Mouse (Mus musculus): ENCODE measurements around the gene Zfp747. TPM values are rescaled to one million over a fixed set of nuclear protein-coding genes. Genes with fewer than 3 reads are reported as not detected.
A peak's percentile ranks its signal among the peaks of the same experiment; 100 is the strongest.
"Not testable (repeated sequence)": the region's sequence is repeated elsewhere in the genome, so short reads cannot be mapped to it uniquely, and the experiment has no call there.

The Zfp747 gene
- polyA plus RNA-seq, 1 experiment from 2014 or later: 5.5 TPM

- no peak overlapping the region for H3K27ac ChIP-seq
- TF ChIP-seq CTCF (IDR thresholded peaks at IDR 0.05; ENCODE audit: low read depth): no peak
- WGBS: 87% methylated on average over 8 of the region's 8 CpGs
- no peaks in the 10 kb centered on the region for H3K27me3 ChIP-seq (ENCODE audit: insufficient read depth, low read length)
- no peak for DNase-seq (ENCODE audit: low spot score)
- H3K4me3 ChIP-seq (replicated peaks; ENCODE audit: low read depth, low read length): peak overlapping the region; percentile 66
- peaks cover 10% of the 10 kb centered on the region for H3K4me1 ChIP-seq (replicated peaks; ENCODE audit: insufficient read depth, low read length)
- H3K4me2 ChIP-seq (ENCODE audit: low read length): peak overlapping the region; percentile 90
- no peak for ATAC-seq (replicated peaks; ENCODE audit: low FRiP score, low read depth)
- no peaks in the 10 kb centered on the region for H3K36me3 ChIP-seq (ENCODE audit: insufficient read depth, low read length)
- peak overlapping the region; percentile 80; the same call in 1 of the 2 replicates for H3K9ac ChIP-seq (ENCODE audit: low read depth, low read length)
- no peaks in the 10 kb centered on the region for H3K9me3 ChIP-seq (replicated peaks; ENCODE audit: low read length)
Measured at GRCm38 (mm10) chr7:127392251-127392824, 16.5 kb upstream of the Zfp747 start.

GRCm38 (mm10) chr7:127391538-127391937 is 15.7 kb upstream of the Zfp747 start:
- no peak overlapping the region for H3K4me3 ChIP-seq (replicated peaks; ENCODE audit: low read depth, low read length)
- no peak for ATAC-seq (replicated peaks; ENCODE audit: low FRiP score, low read depth)
- no peaks in the 10 kb centered on the region for H3K27me3 ChIP-seq (ENCODE audit: insufficient read depth, low read length)
- no peak for DNase-seq (ENCODE audit: low spot score)
- no peaks in the 10 kb centered on the region for H3K9me3 ChIP-seq (replicated peaks; ENCODE audit: low read length)
- TF ChIP-seq CTCF (IDR thresholded peaks at IDR 0.05; ENCODE audit: low read depth): no peak
- H3K27ac ChIP-seq: no peak overlapping the region
- H3K4me1 ChIP-seq (replicated peaks; ENCODE audit: insufficient read depth, low read length): peaks cover 10% of the 10 kb centered on the region
- WGBS: 96% methylated on average over 16 of the region's 16 CpGs
- no peak overlapping the region for H3K4me2 ChIP-seq (ENCODE audit: low read length)
- H3K36me3 ChIP-seq (ENCODE audit: insufficient read depth, low read length): no peaks in the 10 kb centered on the region
- H3K9ac ChIP-seq (ENCODE audit: low read depth, low read length): no peak overlapping the region

GRCm38 (mm10) chr7:127390306-127390705 is 14.5 kb upstream of the Zfp747 start:
- ATAC-seq (replicated peaks; ENCODE audit: low FRiP score, low read depth) (no peak), DNase-seq (ENCODE audit: low spot score) (no peak)
- Histone ChIP-seq H3K4me2 (ENCODE audit: low read length) (no peak overlapping the region), H3K9me3 (replicated peaks; ENCODE audit: low read length) (no peaks in the 10 kb centered on the region), H3K9ac (ENCODE audit: low read depth, low read length) (no peak overlapping the region), H3K36me3 (ENCODE audit: insufficient read depth, low read length) (no peaks in the 10 kb centered on the region), H3K4me3 (replicated peaks; ENCODE audit: low read depth, low read length) (no peak overlapping the region), H3K27me3 (ENCODE audit: insufficient read depth, low read length) (no peaks in the 10 kb centered on the region), H3K4me1 (replicated peaks; ENCODE audit: insufficient read depth, low read length) (peaks cover 10% of the 10 kb centered on the region), H3K27ac (no peak overlapping the region)
- 66% methylated on average over 7 of the region's 7 CpGs for WGBS
- TF ChIP-seq CTCF (IDR thresholded peaks at IDR 0.05; ENCODE audit: low read depth): no peak

- H3K9me3 ChIP-seq (replicated peaks; ENCODE audit: low read length); DNase-seq (ENCODE audit: low spot score); H3K36me3 ChIP-seq (ENCODE audit: insufficient read depth, low read length); H3K27me3 ChIP-seq (ENCODE audit: insufficient read depth, low read length); H3K4me3 ChIP-seq (replicated peaks; ENCODE audit: low read depth, low read length); H3K4me1 ChIP-seq (replicated peaks; ENCODE audit: insufficient read depth, low read length); ATAC-seq (replicated peaks; ENCODE audit: low FRiP score, low read depth); H3K27ac ChIP-seq; H3K9ac ChIP-seq (ENCODE audit: low read depth, low read length); H3K4me2 ChIP-seq (ENCODE audit: low read length): not testable (repeated sequence)
Measured at GRCm38 (mm10) chr7:127388201-127388600, 12.4 kb upstream of the Zfp747 start.

GRCm38 (mm10) chr7:127386641-127387392 is 11.0 kb upstream of the Zfp747 start, which contains the start of gene 9130019O22Rik:
TSS of gene 9130019O22Rik (minus strand) at chr7:127387166.
- DNase-seq (ENCODE audit: low spot score): peak; percentile 93
- Histone ChIP-seq H3K4me1 (replicated peaks; ENCODE audit: insufficient read depth, low read length) (no peaks in the 10 kb centered on the region), H3K9ac (ENCODE audit: low read depth, low read length) (peak within 1 kb of the TSS; percentile 65), H3K4me3 (replicated peaks; ENCODE audit: low read depth, low read length) (peak within 1 kb of the TSS; percentile 49), H3K36me3 (ENCODE audit: insufficient read depth, low read length) (0 out of 2 replicates have a peak, but pooled peaks cover 3% of the 10 kb centered on the region), H3K27me3 (ENCODE audit: insufficient read depth, low read length) (no peaks in the 10 kb centered on the region), H3K27ac (0 out of 2 replicates have a peak within 1 kb of the TSS, but pooled peaks have one; percentile 50), H3K4me2 (ENCODE audit: low read length) (peak within 1 kb of the TSS; percentile 71), H3K9me3 (replicated peaks; ENCODE audit: low read length) (no peaks in the 10 kb centered on the region)
- ATAC-seq (replicated peaks; ENCODE audit: low FRiP score, low read depth): peak; percentile 82
- no peak for TF ChIP-seq CTCF (IDR thresholded peaks at IDR 0.05; ENCODE audit: low read depth)
- WGBS: 20% methylated on average over 38 of the region's 38 CpGs

GRCm38 (mm10) chr7:127385560-127385959 is 9.7 kb upstream of the Zfp747 start:
- not testable (repeated sequence) for H3K27ac ChIP-seq; ATAC-seq (replicated peaks; ENCODE audit: low FRiP score, low read depth); H3K27me3 ChIP-seq (ENCODE audit: insufficient read depth, low read length); H3K36me3 ChIP-seq (ENCODE audit: insufficient read depth, low read length); H3K9me3 ChIP-seq (replicated peaks; ENCODE audit: low read length); H3K4me1 ChIP-seq (replicated peaks; ENCODE audit: insufficient read depth, low read length); H3K4me3 ChIP-seq (replicated peaks; ENCODE audit: low read depth, low read length); H3K9ac ChIP-seq (ENCODE audit: low read depth, low read length); H3K4me2 ChIP-seq (ENCODE audit: low read length); DNase-seq (ENCODE audit: low spot score)
- WGBS: 96% methylated on average over 4 of the region's 4 CpGs
